Mouse (Mus musculus): ENCODE measurements around the gene Impdh2. TPM values are rescaled to one million over a fixed set of nuclear protein-coding genes. Genes with fewer than 3 reads are reported as not detected.

Gene Impdh2
- total and polyA plus RNA-seq, 2 experiments from 2014 or later: 106 to 115 TPM

DNA sequence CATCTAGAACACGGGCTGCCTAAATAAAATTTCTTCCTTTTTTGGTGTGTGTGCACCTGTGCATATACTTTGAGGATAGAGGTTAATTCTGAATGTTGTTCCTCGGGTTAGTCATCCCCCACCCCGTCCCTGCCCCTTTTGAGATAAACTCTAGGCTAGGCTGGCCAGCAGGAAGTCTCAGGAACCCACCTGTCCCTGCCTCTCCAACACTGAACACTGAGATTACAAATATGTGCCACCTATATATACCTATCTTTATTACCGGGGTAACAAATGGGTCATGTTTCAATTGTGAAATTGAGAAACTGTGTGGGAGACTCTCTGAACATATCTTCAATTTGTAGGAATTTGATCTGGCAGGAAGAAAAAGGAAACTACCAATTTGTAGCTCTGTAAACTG, 48.8 kb downstream of the Impdh2 start:
- Histone ChIP-seq H3K27me3 (ENCODE audit: insufficient read depth, low read length) (no peaks in the 10 kb centered on the region), H3K9me3 (ENCODE audit: low read length) (no peaks in the 10 kb centered on the region), H3K36me3 (ENCODE audit: insufficient read depth) (peaks cover 82% of the 10 kb centered on the region), H3K4me1 (ENCODE audit: insufficient read depth) (no peaks in the 10 kb centered on the region), H3K4me3 (ENCODE audit: low read depth, low read length) (no peak overlapping the region), H3K27ac (ENCODE audit: low read depth, low read length) (no peak overlapping the region), H3K9ac (no peak overlapping the region), H3K4me2 (ENCODE audit: low read depth) (no peak overlapping the region)
- ATAC-seq: no peak
- DNase-seq: no peak
- TF ChIP-seq CTCF (IDR thresholded peaks at IDR 0.05; ENCODE audit: low read depth): no peak
- 90% methylated on average over 4 of the region's 4 CpGs for WGBS

DNA sequence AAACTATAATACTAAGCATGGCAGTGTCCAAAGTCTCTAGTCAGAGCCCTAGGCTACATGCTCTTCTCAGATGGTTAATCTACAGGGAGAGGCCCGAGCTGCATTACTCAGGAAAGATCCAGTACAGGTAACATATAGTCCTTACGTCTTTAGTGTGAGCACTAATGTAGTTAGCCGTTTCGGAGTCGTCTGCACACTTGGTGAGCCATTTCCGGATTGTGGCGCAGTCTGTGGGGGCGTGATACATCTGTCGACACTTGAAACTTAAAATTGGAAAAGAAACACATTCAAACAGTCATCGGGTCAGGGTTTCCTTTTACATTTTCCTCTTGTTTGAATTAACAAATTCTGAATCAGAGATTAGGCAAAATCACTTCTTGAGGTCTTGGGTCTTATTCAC, 51.4 kb downstream of the Impdh2 start:
- H3K4me3 ChIP-seq (ENCODE audit: low read depth, low read length): no peak overlapping the region
- H3K4me1 ChIP-seq (ENCODE audit: insufficient read depth): no peaks in the 10 kb centered on the region
- H3K27ac ChIP-seq (ENCODE audit: low read depth, low read length): no peak overlapping the region
- H3K36me3 ChIP-seq (ENCODE audit: insufficient read depth): peaks cover 84% of the 10 kb centered on the region
- no peak overlapping the region for H3K9ac ChIP-seq
- no peak overlapping the region for H3K4me2 ChIP-seq (ENCODE audit: low read depth)
- no peaks in the 10 kb centered on the region for H3K9me3 ChIP-seq (ENCODE audit: low read length)
- no peaks in the 10 kb centered on the region for H3K27me3 ChIP-seq (ENCODE audit: insufficient read depth, low read length)
- no peak for TF ChIP-seq CTCF (IDR thresholded peaks at IDR 0.05; ENCODE audit: low read depth)
- WGBS: 96% methylated on average over 10 of the region's 10 CpGs
- DNase-seq: no peak
- ATAC-seq: no peak

MicroRNAs within 50 kb of the gene (microRNA counts, 519-probe panel; counts per million panel counts)
- 4,669 counts per million, percentile 62 among the panel's probes with 10 or more counts for microRNA mmu-miR-191
- 2,714 counts per million, percentile 21 among the panel's probes with 10 or more counts for microRNA mmu-miR-425

Small RNAs within 50 kb of the gene (microRNA-seq; reads per million reads assigned to microRNA genes)
- 0 reads per million in 2 experiments for gene Gm24083
- gene Mir191: 0 reads per million in 2 experiments
- 996 to 1,350 reads per million in 2 experiments for gene Mir425

Other genes with a start within 250 kb of the Impdh2 start
- gene Gpx1, start 221.4 kb upstream of the Impdh2 start, total RNA-seq (2014; rRNA removed): 184 and 264 TPM in 2 replicates
- 446 and 498 TPM in 2 replicates for gene Gpx1, start 221.4 kb upstream of the Impdh2 start, polyA plus RNA-seq (2015; fragmentation: Nextera tagmentation; extraction: Ambion mirVana)
- gene Usp4, start 212.4 kb upstream of the Impdh2 start, total RNA-seq (2014; rRNA removed): 112 and 134 TPM in 2 replicates
- 93.9 and 112 TPM in 2 replicates for gene Usp4, start 212.4 kb upstream of the Impdh2 start, polyA plus RNA-seq (2015; fragmentation: Nextera tagmentation; extraction: Ambion mirVana)
- 2.8 and 4.2 TPM in 2 replicates for gene 1700102P08Rik, start 167.5 kb upstream of the Impdh2 start, total RNA-seq (2014; rRNA removed)
- gene 1700102P08Rik, start 167.5 kb upstream of the Impdh2 start, polyA plus RNA-seq (2015; fragmentation: Nextera tagmentation; extraction: Ambion mirVana): 0.87 and 1.2 TPM in 2 replicates
- gene Ccdc36, start 131.8 kb upstream of the Impdh2 start, total RNA-seq (2014; rRNA removed): 1.8 and 1.9 TPM in 2 replicates
- 1.2 and 1.8 TPM in 2 replicates for gene Ccdc36, start 131.8 kb upstream of the Impdh2 start, polyA plus RNA-seq (2015; fragmentation: Nextera tagmentation; extraction: Ambion mirVana)
- gene BC048562, start 123.8 kb upstream of the Impdh2 start, total RNA-seq (2014; rRNA removed): not detected in 2 replicates
- not detected in 2 replicates for gene BC048562, start 123.8 kb upstream of the Impdh2 start, polyA plus RNA-seq (2015; fragmentation: Nextera tagmentation; extraction: Ambion mirVana)
- 37.2 and 38.7 TPM in 2 replicates for gene Ccdc71, start 99.8 kb upstream of the Impdh2 start, total RNA-seq (2014; rRNA removed)
- 51.6 and 55.8 TPM in 2 replicates for gene Ccdc71, start 99.8 kb upstream of the Impdh2 start, polyA plus RNA-seq (2015; fragmentation: Nextera tagmentation; extraction: Ambion mirVana)
- 68.7 and 95.6 TPM in 2 replicates for gene Klhdc8b, start 98.7 kb upstream of the Impdh2 start, total RNA-seq (2014; rRNA removed)
- 45.5 and 56.5 TPM in 2 replicates for gene Klhdc8b, start 98.7 kb upstream of the Impdh2 start, polyA plus RNA-seq (2015; fragmentation: Nextera tagmentation; extraction: Ambion mirVana)
- 22.5 and 36.3 TPM in 2 replicates for gene Lamb2, start 80.5 kb upstream of the Impdh2 start, total RNA-seq (2014; rRNA removed)
- 9.1 and 12.5 TPM in 2 replicates for gene Lamb2, start 80.5 kb upstream of the Impdh2 start, polyA plus RNA-seq (2015; fragmentation: Nextera tagmentation; extraction: Ambion mirVana)
- 90.3 and 97.0 TPM in 2 replicates for gene Usp19, start 69.7 kb upstream of the Impdh2 start, total RNA-seq (2014; rRNA removed)
- gene Usp19, start 69.7 kb upstream of the Impdh2 start, polyA plus RNA-seq (2015; fragmentation: Nextera tagmentation; extraction: Ambion mirVana): 32.2 and 41.5 TPM in 2 replicates
- 121 and 155 TPM in 2 replicates for gene Qars, start 52.6 kb upstream of the Impdh2 start, total RNA-seq (2014; rRNA removed)
- gene Qars, start 52.6 kb upstream of the Impdh2 start, polyA plus RNA-seq (2015; fragmentation: Nextera tagmentation; extraction: Ambion mirVana): 55.1 and 59.5 TPM in 2 replicates
- gene Qrich1, start 43.5 kb upstream of the Impdh2 start, total RNA-seq (2014; rRNA removed): 206 and 265 TPM in 2 replicates
- gene Qrich1, start 43.5 kb upstream of the Impdh2 start, polyA plus RNA-seq (2015; fragmentation: Nextera tagmentation; extraction: Ambion mirVana): 109 and 123 TPM in 2 replicates
- 70.7 and 71.3 TPM in 2 replicates for gene Ndufaf3, start 7.1 kb downstream of the Impdh2 start, total RNA-seq (2014; rRNA removed)
- 104 and 108 TPM in 2 replicates for gene Ndufaf3, start 7.1 kb downstream of the Impdh2 start, polyA plus RNA-seq (2015; fragmentation: Nextera tagmentation; extraction: Ambion mirVana)
- gene Dalrd3, start 9.6 kb downstream of the Impdh2 start, total RNA-seq (2014; rRNA removed): 99.6 and 115 TPM in 2 replicates
- 221 and 261 TPM in 2 replicates for gene Dalrd3, start 9.6 kb downstream of the Impdh2 start, polyA plus RNA-seq (2015; fragmentation: Nextera tagmentation; extraction: Ambion mirVana)
- gene Wdr6, start 18.5 kb downstream of the Impdh2 start, total RNA-seq (2014; rRNA removed): 353 and 511 TPM in 2 replicates
- 206 and 283 TPM in 2 replicates for gene Wdr6, start 18.5 kb downstream of the Impdh2 start, polyA plus RNA-seq (2015; fragmentation: Nextera tagmentation; extraction: Ambion mirVana)
- gene P4htm, start 37.4 kb downstream of the Impdh2 start, total RNA-seq (2014; rRNA removed): 29.2 and 39.3 TPM in 2 replicates
- gene P4htm, start 37.4 kb downstream of the Impdh2 start, polyA plus RNA-seq (2015; fragmentation: Nextera tagmentation; extraction: Ambion mirVana): 35.4 and 39.9 TPM in 2 replicates
- gene Arih2, start 89.1 kb downstream of the Impdh2 start, total RNA-seq (2014; rRNA removed): 68.2 and 70.9 TPM in 2 replicates
- gene Arih2, start 89.1 kb downstream of the Impdh2 start, polyA plus RNA-seq (2015; fragmentation: Nextera tagmentation; extraction: Ambion mirVana): 32.3 and 40.3 TPM in 2 replicates
- 37.6 and 40.5 TPM in 2 replicates for gene Slc25a20, start 101.8 kb downstream of the Impdh2 start, total RNA-seq (2014; rRNA removed)
- gene Slc25a20, start 101.8 kb downstream of the Impdh2 start, polyA plus RNA-seq (2015; fragmentation: Nextera tagmentation; extraction: Ambion mirVana): 35.2 and 39.6 TPM in 2 replicates
- 81.2 and 104 TPM in 2 replicates for gene Prkar2a, start 129.0 kb downstream of the Impdh2 start, total RNA-seq (2014; rRNA removed)
- gene Prkar2a, start 129.0 kb downstream of the Impdh2 start, polyA plus RNA-seq (2015; fragmentation: Nextera tagmentation; extraction: Ambion mirVana): 23.0 and 34.3 TPM in 2 replicates
- 136 and 140 TPM in 2 replicates for gene Ip6k2, start 223.5 kb downstream of the Impdh2 start, total RNA-seq (2014; rRNA removed)
- gene Ip6k2, start 223.5 kb downstream of the Impdh2 start, polyA plus RNA-seq (2015; fragmentation: Nextera tagmentation; extraction: Ambion mirVana): 218 and 226 TPM in 2 replicates
- 27.4 and 27.6 TPM in 2 replicates for gene Nckipsd, start 248.1 kb downstream of the Impdh2 start, total RNA-seq (2014; rRNA removed)
- gene Nckipsd, start 248.1 kb downstream of the Impdh2 start, polyA plus RNA-seq (2015; fragmentation: Nextera tagmentation; extraction: Ambion mirVana): 18.6 and 24.5 TPM in 2 replicates